Mouse (Mus musculus) ES-E14 (cell line): ENCODE measurements around the gene Olfr322.

Experiments
- CHD2 ChIP-seq: IDR thresholded peaks from 2 replicates; pipeline ENCODE4 v1.6.1; 2014; ENCODE audit warnings: mild to moderate bottlenecking, low read depth, low read length, inconsistent platforms
- HCFC1 ChIP-seq: IDR thresholded peaks from 2 replicates; pipeline ENCODE4 v1.6.1; 2012; ENCODE audit warnings: low read length, inconsistent platforms, borderline replicate concordance; ENCODE audit not compliant: insufficient read depth
- MAFK ChIP-seq: IDR thresholded peaks from 2 replicates; pipeline ENCODE4 v1.6.1; 2014; ENCODE audit warnings: mild to moderate bottlenecking, low read depth, low read length, inconsistent platforms; ENCODE audit not compliant: insufficient read depth
- ZNF384 ChIP-seq: IDR thresholded peaks from 2 replicates; pipeline ENCODE4 v1.6.1; 2012; ENCODE audit warnings: low read depth, low read length, inconsistent platforms

GRCm38 (mm10) chr11:58630401-58630800 lies 28.2 kb upstream of the Olfr322 start, which contains the start of gene Olfr323:
- no peak for TF ChIP-seq CHD2
- TF ChIP-seq MAFK = no peak
- TF ChIP-seq HCFC1 = no peak
- no peak for TF ChIP-seq ZNF384
